Mouse (Mus musculus) kidney, postnatal 0 days (tissue): ENCODE results near the gene Carns1. TPM values are rescaled to one million over a fixed set of nuclear protein-coding genes. Genes with fewer than 3 reads are reported as not detected.

Source experiments
- ATAC-seq: fragments of 200-750 bp; cut with Nextera tagmentation; replicated peaks from 2 replicates; pipeline ENCODE4 v1.8.0; 2017; ENCODE audit warnings: low read depth, moderate number of reproducible peaks, moderate TSS enrichment, moderate library complexity; ENCODE audit not compliant: low FRiP score
- DNase-seq: peaks from one replicate; pipeline ENCODE4 v3.0.0-alpha.2; 2016; ENCODE audit warnings: low spot score
- H3K27ac ChIP-seq: fragments of 300-500 bp; sonication (generic); 2 replicates; pipeline ENCODE4 v1.5.1; 2014; ENCODE audit warnings: mild to moderate bottlenecking
- H3K27me3 ChIP-seq: fragments of 300-500 bp; sonication (generic); 2 replicates; pipeline ENCODE4 v1.6.1; 2014; ENCODE audit warnings: low read length, mixed read lengths; ENCODE audit not compliant: insufficient read depth
- H3K36me3 ChIP-seq: fragments of 300-500 bp; sonication (generic); 2 replicates; pipeline ENCODE4 v1.6.1; 2014; ENCODE audit warnings: low read length, mixed read lengths; ENCODE audit not compliant: insufficient read depth
- H3K4me1 ChIP-seq: fragments of 300-500 bp; sonication (generic); replicated peaks from 2 replicates; pipeline ENCODE4 v1.6.1; 2014; ENCODE audit warnings: antibody characterized with exemption, low read length, mixed read lengths; ENCODE audit not compliant: insufficient read depth
- H3K4me2 ChIP-seq: fragments of 300-500 bp; sonication (generic); 2 replicates; pipeline ENCODE4 v1.6.1; 2014; ENCODE audit warnings: mild to moderate bottlenecking, low read length, moderate library complexity, mixed read lengths
- H3K4me3 ChIP-seq: fragments of 300-500 bp; sonication (generic); replicated peaks from 2 replicates; pipeline ENCODE4 v1.5.1; 2014; ENCODE audit warnings: low read depth, low read length
- H3K9ac ChIP-seq: fragments of 300-500 bp; sonication (generic); 2 replicates; pipeline ENCODE4 v1.6.1; 2014; ENCODE audit warnings: low read depth, low read length
- H3K9me3 ChIP-seq: fragments of 300-500 bp; sonication (generic); replicated peaks from 2 replicates; pipeline ENCODE4 v1.6.1; 2016; ENCODE audit warnings: low read length, inconsistent platforms, mixed read lengths
- CTCF ChIP-seq: IDR thresholded peaks from 2 replicates; pipeline ENCODE4 v1.5.1; 2016; ENCODE audit warnings: antibody characterized with exemption, low read depth, mild to moderate bottlenecking, moderate library complexity
- WGBS: fragments of 180-500 bp; shearing (Covaris S2); extraction: QIAGEN DNeasy Blood & Tissue Kit; methylation state at CpG from one replicate; pipeline ENCODE4 v1.1.7; 2014; 5-methylcytosine and 5-hydroxymethylcytosine counted together
- polyA plus RNA-seq: library from polyadenylated mRNA; unstranded; fragments of >200 nt; fragmentation: Nextera tagmentation; extraction: Ambion mirVana; gene quantifications from 2 replicates; pipeline ENCODE4 v1.2.1, GENCODE M21; 2015

Carns1 gene
- polyA plus RNA-seq, 1 experiment from 2014 or later, result 3.3 TPM

DNA sequence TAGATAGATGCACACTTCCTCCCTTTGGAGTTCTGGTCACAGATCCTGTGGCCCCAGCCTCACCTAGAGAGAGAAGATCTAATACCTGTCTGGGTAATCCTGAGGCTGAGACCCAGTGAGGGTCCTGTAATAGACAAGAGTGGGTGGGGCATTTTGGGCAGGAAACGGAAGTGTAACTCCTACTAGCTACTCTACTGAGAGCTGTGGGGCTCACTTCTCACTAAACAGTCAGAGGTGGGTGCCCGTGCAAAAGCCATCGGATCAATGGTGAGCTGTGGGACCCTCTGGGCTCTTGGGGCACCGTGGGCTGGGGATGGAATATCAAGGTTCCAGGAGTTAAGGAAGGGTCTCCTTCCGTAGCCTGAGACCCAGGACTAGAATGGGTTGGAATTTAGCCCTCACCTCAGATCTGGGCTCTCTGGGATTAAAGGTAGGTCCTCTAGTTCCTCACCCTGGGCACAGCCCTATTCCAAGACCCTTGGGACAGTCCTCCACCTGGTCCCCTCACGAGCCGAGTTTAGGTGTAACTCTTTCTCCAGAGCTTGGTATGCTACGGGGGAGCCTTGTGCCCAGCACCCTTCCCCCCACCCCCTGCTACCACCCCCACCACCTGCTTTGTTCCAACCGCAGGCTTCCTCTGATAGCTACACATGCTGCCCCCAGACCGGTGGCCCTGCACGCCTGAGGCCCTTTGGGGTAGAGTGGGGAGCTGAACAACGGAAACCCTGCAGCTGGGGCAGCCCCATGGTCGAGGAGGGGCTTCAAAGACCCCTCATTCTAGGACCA lies 20.6 kb downstream of the Carns1 start:
- no peak for TF ChIP-seq CTCF
- Histone ChIP-seq H3K4me2 (no peak overlapping the region), H3K4me1 (no peaks in the 10 kb centered on the region; the same call in 1 of the 2 replicates), H3K9me3 (no peaks in the 10 kb centered on the region), H3K27ac (no peak overlapping the region), H3K27me3 (no peaks in the 10 kb centered on the region), H3K9ac (0 out of 2 replicates have a peak overlapping the region, but pooled peaks have one; percentile 5), H3K4me3 (no peak overlapping the region), H3K36me3 (peaks cover 45% of the 10 kb centered on the region)
- WGBS, result 76% methylated on average over 13 of the region's 13 CpGs
- ATAC-seq (no peak), DNase-seq (no peak)

- Histone ChIP-seq H3K27me3 (no peaks in the 10 kb centered on the region), H3K4me2 (no peak within 1 kb of the TSS), H3K9me3 (no peaks in the 10 kb centered on the region), H3K9ac (no peak within 1 kb of the TSS), H3K4me3 (no peak within 1 kb of the TSS), H3K27ac (no peak within 1 kb of the TSS), H3K4me1 (peaks cover 7% of the 10 kb centered on the region; the same call in 1 of the 2 replicates), H3K36me3 (peaks cover 31% of the 10 kb centered on the region)
- TF ChIP-seq CTCF, result no peak
- no peak for DNase-seq
- no peak for ATAC-seq
- 76% methylated on average over 11 of the region's 11 CpGs for WGBS
Observed at GRCm38 (mm10) chr19:4153232-4153654, 22.0 kb downstream of the Carns1 start, which contains the start of gene Ptprcap. Gene Ptprcap (plus strand): TSS chr19:4153604.

GRCm38 (mm10) chr19:4152445-4153231 lies 22.6 kb downstream of the Carns1 start:
- H3K9ac ChIP-seq, result no peak overlapping the region
- H3K4me1 ChIP-seq, result peaks cover 11% of the 10 kb centered on the region; the same call in 1 of the 2 replicates
- H3K36me3 ChIP-seq, result peaks cover 27% of the 10 kb centered on the region
- no peak overlapping the region for H3K27ac ChIP-seq
- ATAC-seq (no peak), DNase-seq (no peak)
- no peaks in the 10 kb centered on the region for H3K9me3 ChIP-seq
- no peak overlapping the region for H3K4me2 ChIP-seq
- no peaks in the 10 kb centered on the region for H3K27me3 ChIP-seq
- WGBS, result 84% methylated on average over 8 of the region's 8 CpGs
- TF ChIP-seq CTCF, result no peak
- H3K4me3 ChIP-seq, result no peak overlapping the region

GRCm38 (mm10) chr19:4151898-4152297 lies 23.4 kb downstream of the Carns1 start:
- WGBS, result 88% methylated on average over 5 of the region's 5 CpGs
- no peak overlapping the region for H3K4me3 ChIP-seq
- H3K9ac ChIP-seq, result no peak overlapping the region
- H3K27ac ChIP-seq, result no peak overlapping the region
- H3K4me1 ChIP-seq, result peaks cover 11% of the 10 kb centered on the region; the same call in 1 of the 2 replicates
- H3K9me3 ChIP-seq, result no peaks in the 10 kb centered on the region
- DNase-seq (no peak), ATAC-seq (no peak)
- H3K27me3 ChIP-seq, result no peaks in the 10 kb centered on the region
- peaks cover 22% of the 10 kb centered on the region for H3K36me3 ChIP-seq
- no peak for TF ChIP-seq CTCF
- no peak overlapping the region for H3K4me2 ChIP-seq

DNA sequence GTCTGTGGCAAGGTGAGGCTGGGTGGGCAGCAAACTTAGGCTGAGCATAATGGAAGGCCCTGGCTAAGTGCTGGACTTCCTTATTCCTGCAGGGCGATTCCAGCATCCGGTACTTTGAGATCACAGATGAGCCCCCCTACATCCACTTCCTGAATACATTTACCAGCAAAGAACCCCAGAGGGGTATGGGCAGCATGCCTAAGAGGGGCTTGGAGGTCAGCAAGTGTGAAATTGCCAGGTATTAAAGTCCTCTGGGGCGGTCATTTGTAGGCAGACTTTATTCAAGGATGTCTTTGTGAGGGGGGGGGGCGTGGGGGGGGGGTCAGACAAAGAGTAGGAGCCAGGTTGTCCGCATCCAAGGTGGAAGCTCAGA lies 23.8 kb downstream of the Carns1 start:
- no peaks in the 10 kb centered on the region for H3K9me3 ChIP-seq
- TF ChIP-seq CTCF, result no peak
- DNase-seq (no peak), ATAC-seq (no peak)
- H3K4me2 ChIP-seq, result no peak overlapping the region
- H3K36me3 ChIP-seq, result peaks cover 22% of the 10 kb centered on the region
- H3K27ac ChIP-seq, result no peak overlapping the region
- peaks cover 11% of the 10 kb centered on the region; the same call in 1 of the 2 replicates for H3K4me1 ChIP-seq
- H3K27me3 ChIP-seq, result no peaks in the 10 kb centered on the region
- WGBS, result 89% methylated on average over 4 of the region's 5 CpGs
- H3K4me3 ChIP-seq, result no peak overlapping the region
- no peak overlapping the region for H3K9ac ChIP-seq
